21 mouse cellular contexts compared by ENCODE assay signal in genomic region chr16:87470579-87470978, GRCm38 (mm10). TPM values are rescaled to one million over a fixed set of nuclear protein-coding genes. Genes with fewer than 3 reads are reported as not detected.
DNase-seq lines count a peak whose midpoint lies in the region; TF ChIP-seq lines count a peak whose summit lies in the region.
"Had no signal": no experiment of that assay in that cellular context is flagged by ENCODE, and none has a peak within 500 bp of the region (broad histone marks: within the 10 kb centered on the region; RNA-seq: fewer than 3 reads in every experiment).

No protein-coding gene starts in this region.

- no peaks in the 10 kb centered on the region for H3K27me3 ChIP-seq in heart, embryonic 10.5 days (ENCODE audit: insufficient read depth, poor library complexity, severe bottlenecking)
- H3K27me3 ChIP-seq: forebrain, embryonic 13.5 days; heart, embryonic 12.5 days; heart, embryonic 15.5 days had no signal

- H3K36me3 ChIP-seq in heart, embryonic 10.5 days: peaks cover 92% of the 10 kb centered on the region

- TF ChIP-seq CTCF in gastrocnemius, adult 2 months (IDR thresholded peaks at IDR 0.05): no peak

- no peak overlapping the region for H3K4me3 ChIP-seq in gastrocnemius, adult 2 months
- no peak overlapping the region for H3K4me3 ChIP-seq in heart, embryonic 10.5 days
- H3K4me3 ChIP-seq: forebrain, embryonic 10.5 days; forebrain, embryonic 13.5 days; heart, embryonic 12.5 days; heart, embryonic 15.5 days had no signal

- intact Hi-C loops in gastrocnemius, adult 2 months (cut with DNase I): no loop called here

- DNase-seq in gastrocnemius, adult 2 months: peak; percentile 32
- no peak for DNase-seq in gastrocnemius, postnatal 25 days
- peak; percentile 42 for DNase-seq in heart, adult 8-10 months (ENCODE audit: low spot score)
- DNase-seq in heart, embryonic 10.5 days (ENCODE audit: low spot score): no peak
- peak; percentile 21 for DNase-seq in skeletal muscle tissue, adult 2 months (ENCODE audit: low read depth, low spot score)
- no peak for DNase-seq in liver
- DNase-seq: adrenal gland, adult 8-10 months; adrenal gland, postnatal 25 days; cerebellum, adult 18-20 months; cerebellum, adult 9-10 months; cerebellum, postnatal 14 days; gastrocnemius, postnatal 14 days; heart, postnatal 10 days; heart, postnatal 4 days; kidney, adult 18-20 months had no signal

- H3K4me1 ChIP-seq in heart, embryonic 10.5 days: no peaks in the 10 kb centered on the region
- H3K4me1 ChIP-seq: forebrain, embryonic 10.5 days; forebrain, embryonic 13.5 days; heart, embryonic 12.5 days; heart, embryonic 15.5 days had no signal

- H3K9me3 ChIP-seq in heart, embryonic 10.5 days: no peaks in the 10 kb centered on the region
- H3K9me3 ChIP-seq: forebrain, embryonic 10.5 days; forebrain, embryonic 13.5 days; heart, embryonic 12.5 days; heart, embryonic 15.5 days had no signal

- H3K27ac ChIP-seq in gastrocnemius, adult 2 months: peak overlapping the region; percentile 59
- H3K27ac ChIP-seq in heart, embryonic 10.5 days: no peak overlapping the region
- H3K27ac ChIP-seq: forebrain, embryonic 10.5 days; forebrain, embryonic 13.5 days; heart, embryonic 15.5 days; hindbrain, embryonic 14.5 days; hindbrain, postnatal 0 days had no signal

- 88% methylated on average over 4 of the region's 4 CpGs for WGBS in heart, embryonic 10.5 days

RNA-seq across cellular contexts. Expression of gene Usp16, which starts 16.1 kb away (rescaled TPM):
- total RNA-seq in gastrocnemius, adult 2 months (2021): 10 to 100 TPM; 53.3 to 56.1 TPM
- 10 to 100 TPM; 38.3 to 47.5 TPM for total RNA-seq in gastrocnemius, postnatal 25 days (2021)
- total RNA-seq in heart, adult 8-10 months (2022): 10 to 100 TPM; 29.3 to 45.0 (median 37.9) TPM
- 36.2 and 38.6 TPM in 2 replicates for polyA plus RNA-seq in heart, embryonic 10.5 days (2016; fragmentation: Nextera tagmentation; extraction: Ambion mirVana)

RNA-seq across cellular contexts. Expression of gene Cct8, which starts 25.1 kb away (rescaled TPM):
- total RNA-seq in gastrocnemius, adult 2 months (2021): 100 to 1,000 TPM; 114 to 135 TPM
- 100 to 1,000 TPM; 111 to 117 TPM for total RNA-seq in gastrocnemius, postnatal 25 days (2021)
- total RNA-seq in heart, adult 8-10 months (2022): 100 to 1,000 TPM; 139 to 159 (median 147) TPM
- 437 and 566 TPM in 2 replicates for polyA plus RNA-seq in heart, embryonic 10.5 days (2016; fragmentation: Nextera tagmentation; extraction: Ambion mirVana)

RNA-seq across cellular contexts. Expression of gene Rwdd2b, which starts 30.2 kb away (rescaled TPM):
- total RNA-seq in gastrocnemius, adult 2 months (2021): 1 to 10 TPM; 2.1 to 2.4 TPM
- 1 to 10 TPM; 3.6 to 3.9 TPM for total RNA-seq in gastrocnemius, postnatal 25 days (2021)
- 1 to 10 TPM; 4.9 to 6.4 (median 5.5) TPM for total RNA-seq in heart, adult 8-10 months (2022)
- 11.8 and 13.6 TPM in 2 replicates for polyA plus RNA-seq in heart, embryonic 10.5 days (2016; fragmentation: Nextera tagmentation; extraction: Ambion mirVana)

RNA-seq across cellular contexts. Expression of gene Ltn1, which starts 38.2 kb away (rescaled TPM):
- total RNA-seq in gastrocnemius, adult 2 months (2021): 10 to 100 TPM; 26.3 to 28.9 TPM
- total RNA-seq in gastrocnemius, postnatal 25 days (2021): 10 to 100 TPM; 21.2 to 23.0 TPM
- 10 to 100 TPM; 20.4 to 22.8 (median 21.1) TPM for total RNA-seq in heart, adult 8-10 months (2022)
- 24.9 and 28.9 TPM in 2 replicates for polyA plus RNA-seq in heart, embryonic 10.5 days (2016; fragmentation: Nextera tagmentation; extraction: Ambion mirVana)

Comparison
In these comparisons a context has a peak if more than half of its experiments do, and no peak if none do; other contexts are left out.
1. DNase-seq: peak in gastrocnemius, adult 2 months (single experiment), heart, adult 8-10 months (single experiment) and skeletal muscle tissue, adult 2 months (single experiment); none in gastrocnemius, postnatal 25 days (single experiment), heart, embryonic 10.5 days (single experiment) and liver (single experiment).